Mouse (Mus musculus): ENCODE data around the gene Mpp4. TPM values are rescaled to one million over a fixed set of nuclear protein-coding genes. Genes with fewer than 3 reads are reported as not detected.

The Mpp4 gene
- polyA plus RNA-seq, 1 experiment = not detected

DNA sequence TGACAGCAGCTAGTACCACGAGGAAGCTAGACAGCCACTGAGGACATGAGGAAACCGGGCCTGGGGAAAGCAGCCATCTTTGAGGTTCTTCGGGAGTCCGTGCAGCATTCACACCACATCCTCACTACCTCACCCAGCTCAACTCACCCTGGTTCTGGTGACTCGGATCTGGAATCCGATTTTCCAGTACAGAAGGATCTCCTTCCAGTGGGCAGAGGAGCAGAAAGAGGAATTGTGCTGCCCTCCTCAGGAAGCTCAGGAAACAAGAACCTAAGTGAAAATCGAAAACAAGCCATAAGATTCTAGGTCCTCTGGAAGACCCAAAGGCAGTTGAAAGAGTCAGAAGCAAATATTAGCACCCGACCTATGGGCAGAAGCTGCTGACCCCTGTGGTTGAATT, 7.1 kb upstream of the Mpp4 start:
- TF ChIP-seq CTCF (IDR thresholded peaks at IDR 0.05; ENCODE audit: low read depth, low read length) = no peak
- no peak for TF ChIP-seq POLR2A (IDR thresholded peaks at IDR 0.05; ENCODE audit: borderline replicate concordance, low read depth, low read length)
- Histone ChIP-seq H3K27ac (ENCODE audit: insufficient read depth, low read depth, low read length) (no peak overlapping the region), H3K4me1 (ENCODE audit: control insufficient read depth, insufficient read depth, low read length) (no peaks in the 10 kb centered on the region), H3K4me3 (ENCODE audit: insufficient read depth, low read length) (no peak overlapping the region)

DNA sequence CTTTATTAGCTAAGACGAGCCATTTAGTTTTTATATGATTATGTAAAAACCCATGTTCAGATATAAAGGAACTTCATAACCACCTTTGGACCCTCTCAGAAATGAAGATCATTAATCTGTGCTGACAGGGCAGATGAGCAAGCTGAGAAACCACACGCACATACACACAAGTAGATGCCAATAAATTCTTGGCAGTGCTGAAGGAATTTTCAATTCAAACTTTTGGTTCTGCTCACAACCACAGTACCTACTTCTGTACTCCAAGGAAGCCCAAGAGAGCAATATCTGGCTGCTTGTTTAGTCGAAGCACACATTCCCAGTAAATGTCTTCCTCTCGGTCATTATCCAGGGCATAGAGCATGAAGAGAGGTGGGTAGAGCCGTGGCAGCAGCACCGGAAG, 6.4 kb upstream of the Mpp4 start:
- no peak overlapping the region for H3K4me3 ChIP-seq (ENCODE audit: insufficient read depth, low read length)
- H3K27ac ChIP-seq (ENCODE audit: insufficient read depth, low read depth, low read length) = no peak overlapping the region
- TF ChIP-seq POLR2A (IDR thresholded peaks at IDR 0.05; ENCODE audit: borderline replicate concordance, low read depth, low read length) (no peak), CTCF (IDR thresholded peaks at IDR 0.05; ENCODE audit: low read depth, low read length) (no peak)
- no peaks in the 10 kb centered on the region for H3K4me1 ChIP-seq (ENCODE audit: control insufficient read depth, insufficient read depth, low read length)

DNA sequence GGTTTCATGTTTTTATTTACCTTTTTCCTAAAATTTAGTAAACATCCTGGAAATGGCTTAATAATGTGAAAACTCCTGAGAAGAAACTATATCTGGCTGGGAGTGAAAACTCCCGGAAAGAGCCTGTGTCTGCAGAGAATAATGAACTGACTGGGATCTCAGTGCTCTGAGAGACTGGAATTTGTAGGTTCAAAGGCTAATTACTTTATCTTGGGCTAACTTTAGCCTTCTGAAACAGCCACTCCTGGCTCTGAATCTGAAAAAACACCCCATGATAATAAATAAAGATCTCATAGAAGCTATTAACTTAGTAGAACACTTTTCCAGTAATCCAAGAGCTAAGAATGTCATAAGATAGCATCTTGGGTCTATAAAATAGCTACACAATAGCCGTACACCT, 5.4 kb upstream of the Mpp4 start:
- no peak overlapping the region for H3K4me3 ChIP-seq (ENCODE audit: insufficient read depth, low read length)
- no peaks in the 10 kb centered on the region for H3K4me1 ChIP-seq (ENCODE audit: control insufficient read depth, insufficient read depth, low read length)
- H3K27ac ChIP-seq (ENCODE audit: insufficient read depth, low read depth, low read length) = no peak overlapping the region
- TF ChIP-seq CTCF (IDR thresholded peaks at IDR 0.05; ENCODE audit: low read depth, low read length) (no peak), POLR2A (IDR thresholded peaks at IDR 0.05; ENCODE audit: borderline replicate concordance, low read depth, low read length) (no peak)

DNA sequence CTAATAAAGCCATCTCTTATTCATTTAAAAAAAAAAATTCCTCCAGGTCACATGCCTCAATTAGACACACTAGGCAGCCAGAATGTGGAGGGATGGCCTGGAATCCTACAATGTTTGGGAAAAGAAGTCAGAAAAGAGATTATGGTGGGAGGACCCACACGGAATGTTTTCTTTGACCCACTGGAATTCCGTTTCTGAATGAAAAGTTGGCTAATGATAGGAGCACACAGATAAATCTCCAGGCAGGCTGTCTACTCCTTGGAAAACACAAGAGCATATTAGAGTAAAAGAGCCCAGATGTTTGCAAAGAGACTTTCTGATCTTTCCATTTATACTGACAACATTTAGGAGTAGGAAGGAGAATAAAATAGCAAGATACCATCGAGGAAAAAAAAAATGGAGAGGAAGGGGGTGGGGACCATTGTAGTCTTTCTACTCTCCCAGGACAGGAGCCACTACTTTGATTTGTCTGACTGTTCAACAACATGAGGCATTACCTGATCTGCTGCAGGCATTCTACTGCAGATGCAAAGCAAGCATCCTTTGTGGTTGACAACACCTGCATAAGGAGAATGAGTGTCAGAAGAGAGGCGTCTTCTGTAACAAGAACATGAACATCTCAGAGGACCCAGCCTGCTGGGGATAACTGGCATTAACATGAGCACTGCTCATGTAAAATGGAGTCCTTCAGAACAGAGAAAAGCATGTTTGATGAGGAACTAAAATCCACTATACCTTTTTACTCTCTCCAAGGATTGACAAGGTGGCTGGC, 4.7 kb upstream of the Mpp4 start:
- H3K4me1 ChIP-seq (ENCODE audit: control insufficient read depth, insufficient read depth, low read length) = peaks cover 3% of the 10 kb centered on the region; the same call in 1 of the 2 replicates
- no peak overlapping the region for H3K4me3 ChIP-seq (ENCODE audit: insufficient read depth, low read length)
- H3K27ac ChIP-seq (ENCODE audit: insufficient read depth, low read depth, low read length) = no peak overlapping the region
- TF ChIP-seq POLR2A (IDR thresholded peaks at IDR 0.05; ENCODE audit: borderline replicate concordance, low read depth, low read length) (no peak), CTCF (IDR thresholded peaks at IDR 0.05; ENCODE audit: low read depth, low read length) (no peak)

DNA sequence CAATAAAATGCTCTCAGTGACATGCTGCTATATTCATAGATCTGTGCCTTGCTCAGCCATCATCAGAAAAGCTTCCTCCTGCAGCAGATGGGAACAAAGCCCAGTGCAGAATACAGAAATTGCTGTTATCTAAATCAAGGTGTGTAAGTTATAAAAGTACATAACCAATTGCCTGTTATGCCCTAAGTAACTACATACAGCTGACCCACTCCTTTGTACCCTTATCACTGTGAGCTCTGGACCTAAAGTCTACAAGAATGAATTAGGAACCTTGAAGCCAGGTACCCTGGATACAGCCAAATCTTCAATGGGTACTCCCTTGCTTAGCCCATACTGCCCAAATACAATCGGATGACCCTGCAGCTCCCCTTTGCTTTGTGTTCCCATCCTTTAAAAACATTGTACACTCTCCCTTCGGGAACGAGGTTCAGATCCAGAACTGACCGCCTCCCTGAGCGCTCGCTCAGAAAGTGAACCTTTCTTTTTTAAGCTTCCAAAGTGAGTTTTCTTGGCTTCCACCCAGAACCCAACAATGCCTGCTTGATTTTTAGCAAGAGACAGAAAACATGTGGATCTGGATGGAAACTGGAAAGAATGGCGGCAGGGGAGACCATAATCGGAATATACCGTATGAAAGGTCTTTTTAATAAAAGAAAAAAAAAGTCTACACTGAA, 3.2 kb upstream of the Mpp4 start:
- no peak overlapping the region for H3K27ac ChIP-seq (ENCODE audit: insufficient read depth, low read depth, low read length)
- TF ChIP-seq CTCF (IDR thresholded peaks at IDR 0.05; ENCODE audit: low read depth, low read length) = no peak
- TF ChIP-seq POLR2A (IDR thresholded peaks at IDR 0.05; ENCODE audit: borderline replicate concordance, low read depth, low read length) = no peak
- H3K4me1 ChIP-seq (ENCODE audit: control insufficient read depth, insufficient read depth, low read length) = peaks cover 3% of the 10 kb centered on the region; the same call in 1 of the 2 replicates
- no peak overlapping the region for H3K4me3 ChIP-seq (ENCODE audit: insufficient read depth, low read length)

DNA sequence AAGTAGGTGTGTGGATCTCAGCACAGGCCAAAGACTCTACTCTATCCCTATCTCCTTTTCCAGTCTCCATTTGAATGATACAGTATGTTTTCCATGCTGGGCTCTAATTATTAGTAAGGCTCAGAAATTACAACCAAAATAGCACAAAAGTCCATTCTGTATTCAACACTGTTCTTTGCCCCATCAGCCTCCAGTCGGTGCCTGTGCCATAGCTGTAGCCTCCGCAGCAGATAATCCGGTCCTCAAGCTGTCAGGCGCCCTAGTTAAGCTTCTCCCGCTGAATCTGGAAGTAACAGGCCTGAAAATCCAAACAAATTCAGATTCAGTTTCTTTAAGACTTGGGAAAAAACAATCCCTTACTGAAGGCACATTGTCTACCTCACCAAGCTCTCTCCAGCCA, 729 bp upstream of the Mpp4 start:
- no peak for TF ChIP-seq POLR2A (IDR thresholded peaks at IDR 0.05; ENCODE audit: borderline replicate concordance, low read depth, low read length)
- no peak for TF ChIP-seq CTCF (IDR thresholded peaks at IDR 0.05; ENCODE audit: low read depth, low read length)
- peaks cover 3% of the 10 kb centered on the region; the same call in 1 of the 2 replicates for H3K4me1 ChIP-seq (ENCODE audit: control insufficient read depth, insufficient read depth, low read length)
- no peak overlapping the region for H3K4me3 ChIP-seq (ENCODE audit: insufficient read depth, low read length)
- H3K27ac ChIP-seq (ENCODE audit: insufficient read depth, low read depth, low read length) = no peak overlapping the region

DNA sequence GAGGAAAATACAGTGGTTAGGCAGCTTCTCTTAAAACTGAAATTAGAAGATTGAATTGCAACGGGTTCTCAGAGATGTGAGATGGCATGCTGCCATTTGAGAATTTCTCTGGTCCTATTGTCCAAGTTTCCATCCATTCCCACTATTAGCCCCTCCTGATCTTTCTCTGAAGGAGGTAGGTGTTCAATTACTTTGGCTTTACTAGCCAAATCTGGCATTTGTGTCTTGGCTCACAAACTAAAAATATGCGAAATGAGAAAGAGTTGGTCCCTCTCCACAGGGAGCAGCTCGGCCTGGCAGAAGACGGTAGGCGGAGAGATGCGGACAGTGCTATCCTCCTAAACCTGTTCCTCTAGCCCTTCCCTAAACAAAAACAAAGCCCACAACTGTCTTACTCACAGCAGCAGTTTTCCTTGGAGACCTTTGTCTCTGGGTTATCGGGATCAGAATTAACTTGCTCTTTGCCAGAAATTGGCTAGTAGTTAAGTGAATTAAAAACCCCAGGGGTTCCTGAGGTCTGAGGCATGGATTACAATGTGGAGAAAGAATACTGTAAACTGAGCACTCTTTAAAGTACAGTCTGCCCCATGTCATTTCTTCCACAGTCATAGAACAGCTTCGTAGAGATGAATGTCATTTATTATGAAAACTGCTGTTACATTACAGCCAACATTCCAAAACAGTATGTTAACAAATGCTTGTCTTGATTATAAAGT, 722 bp downstream of the Mpp4 start:
- Histone ChIP-seq H3K4me1 (ENCODE audit: control insufficient read depth, insufficient read depth, low read length) (peaks cover 3% of the 10 kb centered on the region; the same call in 1 of the 2 replicates), H3K27ac (ENCODE audit: insufficient read depth, low read depth, low read length) (no peak overlapping the region), H3K4me3 (ENCODE audit: insufficient read depth, low read length) (no peak overlapping the region)
- TF ChIP-seq CTCF (IDR thresholded peaks at IDR 0.05; ENCODE audit: low read depth, low read length) (no peak), POLR2A (IDR thresholded peaks at IDR 0.05; ENCODE audit: borderline replicate concordance, low read depth, low read length) (no peak)

DNA sequence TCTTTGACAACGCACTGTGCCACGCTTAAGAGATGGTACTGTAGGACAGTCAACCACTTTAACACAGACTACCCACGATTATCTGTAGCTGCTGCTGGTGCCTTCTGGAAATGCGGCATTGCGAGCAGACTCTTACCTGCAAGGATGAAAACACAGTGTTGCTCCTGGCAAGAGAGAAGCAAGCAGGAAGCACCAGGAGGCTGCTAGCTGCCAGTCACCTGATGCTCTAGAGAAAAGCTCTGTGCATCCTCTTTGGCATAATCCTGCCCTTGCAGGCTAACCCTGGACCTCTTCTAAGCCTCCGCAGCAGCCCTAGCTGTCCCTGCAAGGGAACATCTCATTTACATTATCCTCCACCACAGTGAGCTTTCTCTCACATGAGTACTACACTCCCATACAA, 1.8 kb downstream of the Mpp4 start:
- no peak overlapping the region for H3K27ac ChIP-seq (ENCODE audit: insufficient read depth, low read depth, low read length)
- H3K4me1 ChIP-seq (ENCODE audit: control insufficient read depth, insufficient read depth, low read length) = peaks cover 3% of the 10 kb centered on the region; the same call in 1 of the 2 replicates
- H3K4me3 ChIP-seq (ENCODE audit: insufficient read depth, low read length) = no peak overlapping the region
- no peak for TF ChIP-seq CTCF (IDR thresholded peaks at IDR 0.05; ENCODE audit: low read depth, low read length)
- no peak for TF ChIP-seq POLR2A (IDR thresholded peaks at IDR 0.05; ENCODE audit: borderline replicate concordance, low read depth, low read length)

DNA sequence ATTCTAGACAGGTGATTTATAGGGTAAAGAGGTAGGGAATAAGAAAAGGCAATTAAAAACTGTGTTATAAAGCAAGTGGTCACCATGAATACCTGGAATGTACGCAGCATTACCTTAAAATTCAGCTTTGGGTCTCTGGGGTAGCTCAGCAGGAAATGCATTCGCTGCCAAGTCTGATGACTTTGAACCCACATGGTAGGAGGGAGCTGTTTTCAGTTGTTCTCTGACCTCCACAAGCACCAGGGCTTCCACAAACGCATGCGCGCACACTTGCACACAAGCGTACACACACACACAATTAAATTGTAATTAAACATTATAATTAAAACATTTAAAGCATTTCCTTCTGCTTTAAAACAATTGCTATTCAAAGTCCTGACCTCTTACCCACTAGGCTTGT, 2.3 kb downstream of the Mpp4 start:
- Histone ChIP-seq H3K4me3 (ENCODE audit: insufficient read depth, low read length) (no peak overlapping the region), H3K27ac (ENCODE audit: insufficient read depth, low read depth, low read length) (no peak overlapping the region), H3K4me1 (ENCODE audit: control insufficient read depth, insufficient read depth, low read length) (peaks cover 3% of the 10 kb centered on the region; the same call in 1 of the 2 replicates)
- TF ChIP-seq POLR2A (IDR thresholded peaks at IDR 0.05; ENCODE audit: borderline replicate concordance, low read depth, low read length) (no peak), CTCF (IDR thresholded peaks at IDR 0.05; ENCODE audit: low read depth, low read length) (no peak)

All from bone marrow macrophage, adult 2 months (primary cell).